Mouse (Mus musculus) spleen, adult 2 months (tissue): Measurements from ENCODE around the gene Asb6.

ENCODE experiments used
- CTCF ChIP-seq: fragments of 200-500 bp; IDR thresholded peaks from 2 replicates; pipeline ENCODE4 v1.5.1; 2011; ENCODE audit warnings: mild to moderate bottlenecking, inconsistent platforms; ENCODE audit not compliant: insufficient read depth, insufficient read length, insufficient replicate concordance; ENCODE audit errors: extremely low read depth
- POLR2A ChIP-seq: fragments of 200-500 bp; IDR thresholded peaks from 2 replicates; pipeline ENCODE4 v1.6.1; 2011; ENCODE audit warnings: low read depth, low read length, inconsistent platforms

DNA sequence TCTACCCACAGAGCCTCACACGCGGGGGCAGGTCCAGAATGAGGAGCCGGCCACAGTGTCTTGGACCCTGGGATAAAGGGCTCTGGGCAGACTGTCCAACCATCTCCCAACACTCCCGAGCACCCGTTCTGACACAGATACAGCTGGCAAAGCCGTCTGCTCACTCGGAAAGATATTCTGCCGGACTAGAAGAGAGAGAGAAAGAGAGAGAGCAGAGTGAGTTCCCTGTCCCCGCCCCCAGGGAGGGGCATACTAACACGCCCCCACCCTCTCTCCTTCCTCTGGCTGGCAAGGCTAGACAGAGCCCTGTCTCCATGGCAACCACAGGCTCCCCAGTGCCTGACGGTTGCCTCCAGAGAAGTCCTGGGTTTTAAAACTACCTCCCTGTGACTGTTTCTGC, 33.8 kb downstream of the Asb6 start:
- TF ChIP-seq CTCF (no peak), POLR2A (no peak)
